Mouse (Mus musculus) frontal cortex, adult (tissue): ENCODE results near the gene Cadm2.
A peak's percentile ranks its signal among the peaks of the same experiment; 100 is the strongest.

ENCODE experiments used
- ATAC-seq: cut with Nextera tagmentation; 2 replicates; pipeline ENCODE4 v1.9.2; 2017; ENCODE audit warnings: mild to moderate bottlenecking, moderate library complexity, mixed read lengths; ENCODE audit not compliant: low TSS enrichment

The Cadm2 gene

GRCm38 (mm10) chr16:66959146-66959545, 661.6 kb downstream of the Cadm2 start:
- ATAC-seq = no peak

GRCm38 (mm10) chr16:66955876-66956275, 664.8 kb downstream of the Cadm2 start:
- ATAC-seq = no peak

- 0 out of 2 replicates have a peak, but pooled peaks have one; percentile 55 for ATAC-seq
These were observed 684.4 kb downstream of the Cadm2 start for GRCm38 (mm10) chr16:66936332-66936731.

- peak; percentile 66 for ATAC-seq
These were observed 695.2 kb downstream of the Cadm2 start for GRCm38 (mm10) chr16:66925517-66925916.

GRCm38 (mm10) chr16:66922753-66923152, 698.0 kb downstream of the Cadm2 start:
- ATAC-seq = no peak

GRCm38 (mm10) chr16:66921414-66921915, 699.2 kb downstream of the Cadm2 start:
- ATAC-seq = peak; percentile 42

- no peak for ATAC-seq
These were observed 700.8 kb downstream of the Cadm2 start for GRCm38 (mm10) chr16:66919889-66920402.

GRCm38 (mm10) chr16:66901801-66902200, 718.9 kb downstream of the Cadm2 start:
- ATAC-seq = peak; percentile 76; the same call in 1 of the 2 replicates

GRCm38 (mm10) chr16:66900664-66901063, 720.0 kb downstream of the Cadm2 start:
- no peak for ATAC-seq

- ATAC-seq = no peak
These were observed 728.3 kb downstream of the Cadm2 start for GRCm38 (mm10) chr16:66892359-66892758.

GRCm38 (mm10) chr16:66891559-66892247, 729.0 kb downstream of the Cadm2 start:
- ATAC-seq = peak; percentile 53; the same call in 1 of the 2 replicates

- peak; percentile 56; the same call in 1 of the 2 replicates for ATAC-seq
These were observed 730.8 kb downstream of the Cadm2 start for GRCm38 (mm10) chr16:66889907-66890306.

- no peak for ATAC-seq
These were observed 738.1 kb downstream of the Cadm2 start for GRCm38 (mm10) chr16:66882597-66882996.

- ATAC-seq = peak; percentile 58; the same call in 1 of the 2 replicates
These were observed 749.5 kb downstream of the Cadm2 start for GRCm38 (mm10) chr16:66871201-66871600.

- peak; percentile 56 for ATAC-seq
These were observed 769.7 kb downstream of the Cadm2 start for GRCm38 (mm10) chr16:66851047-66851446.

GRCm38 (mm10) chr16:66824866-66825265, 795.8 kb downstream of the Cadm2 start:
- ATAC-seq = no peak

GRCm38 (mm10) chr16:66811495-66811894, 809.2 kb downstream of the Cadm2 start:
- no peak for ATAC-seq

- ATAC-seq = no peak
These were observed 822.5 kb downstream of the Cadm2 start for GRCm38 (mm10) chr16:66798204-66798603.

- no peak for ATAC-seq
These were observed 827.6 kb downstream of the Cadm2 start for GRCm38 (mm10) chr16:66793067-66793466.

- peak; percentile 29 for ATAC-seq
These were observed 848.8 kb downstream of the Cadm2 start for GRCm38 (mm10) chr16:66771883-66772282.

- ATAC-seq = no peak
These were observed 851.2 kb downstream of the Cadm2 start for GRCm38 (mm10) chr16:66769545-66769944.

- peak; percentile 55 for ATAC-seq
These were observed 851.9 kb downstream of the Cadm2 start for GRCm38 (mm10) chr16:66768684-66769389.
